Mouse (Mus musculus): ENCODE data around the gene Hip1r.
A peak's percentile ranks its signal among the peaks of the same experiment; 100 is the strongest.

The Hip1r gene

GRCm38 (mm10) chr5:123974616-123975111 is 1.2 kb downstream of the Hip1r start:
- DNase-seq = peak in 1 of 2 experiments; percentile 33

- DNase-seq = peak in 1 of 2 experiments; percentile 60
Measured at GRCm38 (mm10) chr5:123975668-123976180, 2.3 kb downstream of the Hip1r start.

- peak in 1 of 2 experiments; percentile 39 for DNase-seq
Measured at GRCm38 (mm10) chr5:123977231-123977630, 3.8 kb downstream of the Hip1r start.

GRCm38 (mm10) chr5:123978131-123978530 is 4.7 kb downstream of the Hip1r start:
- no peak for DNase-seq

- peak in 1 of 2 experiments; percentile 35 for DNase-seq
Measured at GRCm38 (mm10) chr5:123979221-123979979, 6.0 kb downstream of the Hip1r start.

GRCm38 (mm10) chr5:123979980-123980369 is 6.5 kb downstream of the Hip1r start:
- no peak for DNase-seq

GRCm38 (mm10) chr5:123980521-123981249 is 7.3 kb downstream of the Hip1r start:
- DNase-seq = no peak

- no peak for DNase-seq
Measured at GRCm38 (mm10) chr5:123981250-123981554, 7.8 kb downstream of the Hip1r start.

- peak in 1 of 2 experiments; percentile 1 for DNase-seq
Measured at GRCm38 (mm10) chr5:123982838-123983237, 9.4 kb downstream of the Hip1r start.

GRCm38 (mm10) chr5:123985434-123985833 is 12.0 kb downstream of the Hip1r start:
- peak in 1 of 2 experiments; percentile 37 for DNase-seq

- peak in 1 of 2 experiments; percentile 46 for DNase-seq
Measured at GRCm38 (mm10) chr5:123986925-123987324, 13.5 kb downstream of the Hip1r start.

- DNase-seq = no peak
Measured at GRCm38 (mm10) chr5:123987511-123987910, 14.1 kb downstream of the Hip1r start.

GRCm38 (mm10) chr5:123989941-123990885 is 16.8 kb downstream of the Hip1r start:
- DNase-seq = no peak

GRCm38 (mm10) chr5:123991321-123991720 is 17.9 kb downstream of the Hip1r start:
- no peak for DNase-seq

- DNase-seq = peak in 1 of 2 experiments; percentile 64
Measured at GRCm38 (mm10) chr5:123992193-123992637, 18.8 kb downstream of the Hip1r start.

GRCm38 (mm10) chr5:123992794-123993193 is 19.4 kb downstream of the Hip1r start:
- DNase-seq = peak; percentile 94 to 95

- peak in 1 of 2 experiments; percentile 35 for DNase-seq
Measured at GRCm38 (mm10) chr5:123993263-123994036, 20.0 kb downstream of the Hip1r start.

- no peak for DNase-seq
Measured at GRCm38 (mm10) chr5:123994468-123994867, 21.0 kb downstream of the Hip1r start.

- DNase-seq = no peak
Measured at GRCm38 (mm10) chr5:123995388-123995787, 22.0 kb downstream of the Hip1r start.

GRCm38 (mm10) chr5:123996194-123996593 is 22.8 kb downstream of the Hip1r start:
- peak; percentile 69 to 73 for DNase-seq

- no peak for DNase-seq
Measured at GRCm38 (mm10) chr5:123996695-123997094, 23.3 kb downstream of the Hip1r start.

All from kidney, postnatal 4 days (tissue).